Mouse (Mus musculus): ENCODE measurements around the gene Gm27021. TPM values are rescaled to one million over a fixed set of nuclear protein-coding genes. Genes with fewer than 3 reads are reported as not detected.

The Gm27021 gene
- polyA plus RNA-seq, 1 experiment from 2014 or later: 1.4 TPM

DNA sequence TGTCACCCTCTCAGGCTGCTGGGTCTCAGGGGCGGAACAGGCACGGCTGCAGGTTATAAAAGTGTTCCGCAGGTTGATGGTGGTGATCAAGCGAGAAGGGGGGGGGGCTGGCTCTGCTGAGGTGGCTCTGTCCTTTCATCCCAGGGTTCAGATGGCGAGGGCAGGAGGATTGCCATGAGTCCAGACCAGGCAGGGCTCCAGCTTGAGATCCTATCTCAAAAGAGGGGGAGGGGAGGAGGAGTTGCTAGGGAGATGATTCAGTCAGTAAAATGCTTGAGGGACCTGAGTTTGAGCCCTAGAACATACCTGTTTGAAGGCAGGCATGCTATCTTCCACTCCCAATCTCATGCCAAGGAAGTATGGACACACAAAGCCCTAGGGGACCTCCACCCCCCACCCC lies 107.3 kb downstream of the Gm27021 start:
- Histone ChIP-seq H3K27ac (ENCODE audit: low read depth) (no peak overlapping the region), H3K4me1 (ENCODE audit: insufficient read depth) (peaks cover 31% of the 10 kb centered on the region), H3K4me2 (ENCODE audit: low read depth, low read length) (no peak overlapping the region), H3K9ac (replicated peaks) (no peak overlapping the region), H3K9me3 (ENCODE audit: low read length) (no peaks in the 10 kb centered on the region), H3K4me3 (ENCODE audit: low read depth, low read length) (no peak overlapping the region), H3K36me3 (replicated peaks; ENCODE audit: insufficient read depth, low read length) (peaks cover 61% of the 10 kb centered on the region), H3K27me3 (ENCODE audit: insufficient read depth, low read length) (no peaks in the 10 kb centered on the region)
- no peak for DNase-seq
- no peak for ATAC-seq
- TF ChIP-seq EP300 (IDR thresholded peaks at IDR 0.05; ENCODE audit: low read depth) (no peak), CTCF (IDR thresholded peaks at IDR 0.05; ENCODE audit: low read depth) (no peak)
- WGBS (ENCODE audit: insufficient replicate concordance): 91% methylated on average over 5 of the region's 5 CpGs

DNA sequence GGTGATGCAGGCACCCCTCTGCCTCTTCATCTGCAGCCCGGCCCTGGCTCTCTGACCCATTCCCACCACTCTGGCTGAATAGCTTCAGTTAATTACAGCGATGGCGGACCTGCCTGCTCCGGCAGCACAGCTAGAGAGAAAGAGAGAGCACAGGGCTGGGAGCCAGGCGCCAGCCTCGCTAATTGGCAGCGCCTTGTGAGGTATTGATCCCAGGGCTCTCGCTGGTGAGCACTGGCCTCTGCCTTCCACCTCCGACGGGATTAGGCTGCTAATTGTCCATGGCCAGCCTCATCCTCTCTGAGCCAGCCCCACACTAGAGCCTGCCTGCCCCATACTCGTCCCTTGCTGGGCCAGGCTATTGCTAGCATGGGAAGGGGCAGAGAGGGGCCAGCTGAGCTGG lies 108.2 kb downstream of the Gm27021 start:
- WGBS (ENCODE audit: insufficient replicate concordance): 79% methylated on average over 9 of the region's 11 CpGs
- no peak for TF ChIP-seq EP300 (IDR thresholded peaks at IDR 0.05; ENCODE audit: low read depth)
- TF ChIP-seq CTCF (IDR thresholded peaks at IDR 0.05; ENCODE audit: low read depth): no peak
- DNase-seq: no peak
- peaks cover 28% of the 10 kb centered on the region for H3K4me1 ChIP-seq (ENCODE audit: insufficient read depth)
- no peaks in the 10 kb centered on the region for H3K27me3 ChIP-seq (ENCODE audit: insufficient read depth, low read length)
- ATAC-seq: no peak
- peaks cover 56% of the 10 kb centered on the region for H3K36me3 ChIP-seq (replicated peaks; ENCODE audit: insufficient read depth, low read length)
- H3K9me3 ChIP-seq (ENCODE audit: low read length): no peaks in the 10 kb centered on the region
- H3K9ac ChIP-seq (replicated peaks): no peak overlapping the region
- H3K27ac ChIP-seq (ENCODE audit: low read depth): no peak overlapping the region
- H3K4me2 ChIP-seq (ENCODE audit: low read depth, low read length): no peak overlapping the region
- no peak overlapping the region for H3K4me3 ChIP-seq (ENCODE audit: low read depth, low read length)

Other genes with a start within 250 kb of the Gm27021 start
- 18.6 and 20.3 TPM in 2 replicates for gene Gins2, start 78.8 kb downstream of the Gm27021 start, polyA plus RNA-seq (2015; fragmentation: Nextera tagmentation; extraction: Ambion mirVana)
- gene 1190005I06Rik, start 20.4 kb downstream of the Gm27021 start, polyA plus RNA-seq (2015; fragmentation: Nextera tagmentation; extraction: Ambion mirVana): 4.8 and 5.0 TPM in 2 replicates
- gene Cox4i1, start 143 bp upstream of the Gm27021 start, polyA plus RNA-seq (2015; fragmentation: Nextera tagmentation; extraction: Ambion mirVana): 1,191 and 1,240 TPM in 2 replicates
- gene Emc8, start 494 bp upstream of the Gm27021 start, polyA plus RNA-seq (2015; fragmentation: Nextera tagmentation; extraction: Ambion mirVana): 81.1 and 83.9 TPM in 2 replicates
- gene Irf8, start 68.3 kb upstream of the Gm27021 start, polyA plus RNA-seq (2015; fragmentation: Nextera tagmentation; extraction: Ambion mirVana): 28.3 and 31.8 TPM in 2 replicates